Comparison of ENCODE assay signal across 8 mouse cellular contexts in the genomic region with DNA sequence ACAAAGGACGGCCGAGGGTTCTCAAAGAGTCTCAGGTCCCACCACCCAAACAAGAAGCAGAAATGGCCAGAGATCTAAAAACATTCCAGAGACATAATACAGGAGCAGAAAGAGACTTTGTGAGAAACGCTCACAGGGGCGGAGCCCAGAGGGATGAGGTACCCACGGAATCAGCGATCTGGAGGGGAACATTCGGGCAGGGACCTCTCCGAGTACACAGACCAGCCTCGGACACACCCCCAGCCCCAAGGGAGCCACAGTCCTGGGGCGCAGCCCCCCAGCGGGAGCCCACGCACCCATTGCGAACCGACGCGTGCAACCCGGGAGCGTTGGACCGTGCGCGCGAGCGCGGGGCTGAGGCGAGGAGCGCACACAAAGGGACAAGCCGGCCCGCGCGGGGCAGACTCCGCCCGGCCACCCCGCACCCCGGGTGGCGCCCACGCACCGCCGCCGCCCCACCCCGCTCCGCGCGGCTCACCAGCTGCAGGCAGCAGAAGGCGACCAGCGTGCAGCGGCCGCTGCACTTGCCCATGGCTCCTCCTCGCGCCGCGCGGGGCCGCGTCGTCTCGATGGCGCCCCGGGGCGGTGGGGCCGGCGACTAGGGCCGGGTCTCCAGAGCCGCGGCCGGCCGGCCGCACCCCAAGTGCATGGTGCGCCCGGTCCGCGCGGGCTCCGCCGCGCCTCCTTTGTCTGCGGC. TPM values are rescaled to one million over a fixed set of nuclear protein-coding genes. Genes with fewer than 3 reads are reported as not detected.
DNase-seq lines count a peak whose midpoint lies in the region; ATAC-seq and TF ChIP-seq lines count a peak whose summit lies in the region.

No protein-coding gene starts in this region.

- intact Hi-C loops in gastrocnemius, postnatal 14 days (cut with DNase I; ENCODE audit: low total_unique reads), result no loop called here

- H3K4me3 ChIP-seq in heart, embryonic 14.5 days (ENCODE audit: control insufficient read depth in 1 of 2, insufficient read depth in 1 of 2, low read depth in 1 of 2, low read length in 2 of 2), result peak overlapping the region; percentile 68 to 70
- H3K4me3 ChIP-seq in liver, embryonic 13.5 days (replicated peaks), result peak overlapping the region; percentile 59
- H3K4me3 ChIP-seq in stomach, embryonic 14.5 days (ENCODE audit: low read depth, low read length), result peak overlapping the region; percentile 52

- no peaks in the 10 kb centered on the region; the same call in 1 of the 2 replicates for H3K9me3 ChIP-seq in heart, embryonic 14.5 days (ENCODE audit: control insufficient read depth, low read length)
- no peaks in the 10 kb centered on the region for H3K9me3 ChIP-seq in liver, embryonic 13.5 days (replicated peaks)
- H3K9me3 ChIP-seq in stomach, embryonic 14.5 days (ENCODE audit: control insufficient read depth, low read depth, low read length), result no peaks in the 10 kb centered on the region

- no peak for TF ChIP-seq CTCF in brain, embryonic 14.5 days (IDR thresholded peaks at IDR 0.05; ENCODE audit: borderline replicate concordance, extremely low read depth, insufficient read depth, insufficient read length)

- TF ChIP-seq POLR2A in brain, embryonic 14.5 days (IDR thresholded peaks at IDR 0.05; ENCODE audit: borderline replicate concordance, extremely low read depth, insufficient read depth, insufficient read length, poor library complexity, severe bottlenecking), result 0 out of 2 replicates have a peak, but pooled peaks have one; percentile 21

- H3K36me3 ChIP-seq in heart, embryonic 14.5 days (ENCODE audit: control insufficient read depth, insufficient read depth, low read length), result no peaks in the 10 kb centered on the region
- no peaks in the 10 kb centered on the region for H3K36me3 ChIP-seq in liver, embryonic 13.5 days
- no peaks in the 10 kb centered on the region for H3K36me3 ChIP-seq in stomach, embryonic 14.5 days (ENCODE audit: control insufficient read depth, insufficient read depth, low read length)

- ATAC-seq in heart, embryonic 14.5 days (ENCODE audit: insufficient number of reproducible peaks, insufficient read depth, low FRiP score, low read depth), result no peak; the same call in none of the 2 replicates
- ATAC-seq in liver, embryonic 13.5 days (ENCODE audit: low read depth), result no peak
- ATAC-seq in stomach, embryonic 14.5 days (ENCODE audit: insufficient number of reproducible peaks, insufficient read depth, low FRiP score, low read depth), result peak; percentile 48

- peak overlapping the region; percentile 100 for H3K4me2 ChIP-seq in heart, embryonic 14.5 days (ENCODE audit: low read length)
- H3K4me2 ChIP-seq in liver, embryonic 13.5 days, result peak overlapping the region; percentile 79
- H3K4me2 ChIP-seq in stomach, embryonic 14.5 days (replicated peaks; ENCODE audit: low read depth, low read length), result peak overlapping the region; percentile 92

- peaks cover 8 to 11% of the 10 kb centered on the region in 2 experiments for H3K4me1 ChIP-seq in heart, embryonic 14.5 days (ENCODE audit: control insufficient read depth in 2 of 2, insufficient read depth in 2 of 2, low read length in 2 of 2)
- peaks cover 8% of the 10 kb centered on the region; the same call in 1 of the 2 replicates for H3K4me1 ChIP-seq in liver, embryonic 13.5 days (replicated peaks)
- H3K4me1 ChIP-seq in stomach, embryonic 14.5 days (ENCODE audit: control insufficient read depth, insufficient read depth, low read length), result peaks cover 6% of the 10 kb centered on the region; the same call in 1 of the 2 replicates

- H3K27ac ChIP-seq in heart, embryonic 14.5 days (replicated peaks in 1 of 2; ENCODE audit: control insufficient read depth in 1 of 2, insufficient read depth in 1 of 2, low read depth in 2 of 2, low read length in 2 of 2), result no peak overlapping the region
- H3K27ac ChIP-seq in liver, embryonic 13.5 days, result no peak overlapping the region
- H3K27ac ChIP-seq in stomach, embryonic 14.5 days (ENCODE audit: low read length), result no peak overlapping the region

- H3K27me3 ChIP-seq in heart, embryonic 14.5 days (ENCODE audit: control insufficient read depth, insufficient read depth, low read length), result 0 out of 2 replicates have a peak, but pooled peaks cover 7% of the 10 kb centered on the region
- H3K27me3 ChIP-seq in liver, embryonic 13.5 days, result peaks cover 69% of the 10 kb centered on the region
- H3K27me3 ChIP-seq in stomach, embryonic 14.5 days (ENCODE audit: control insufficient read depth, insufficient read depth, low read length), result no peaks in the 10 kb centered on the region

- peak; percentile 31 for DNase-seq in gastrocnemius, postnatal 14 days
- no peak for DNase-seq in gastrocnemius, adult 18-20 months (ENCODE audit: low spot score)
- peak; percentile 34 for DNase-seq in 3134 (ENCODE audit: extremely low read depth, insufficient read length, low spot score)
- DNase-seq in brain, embryonic 14.5 days (ENCODE audit: low read depth), result peak; percentile 44
- DNase-seq in liver, embryonic 13.5 days, result no peak
- DNase-seq in layer of hippocampus, postnatal 36 days, result no peak

- peak overlapping the region; percentile 78 for H3K9ac ChIP-seq in heart, embryonic 14.5 days (ENCODE audit: low read length)
- H3K9ac ChIP-seq in liver, embryonic 13.5 days, result peak overlapping the region; percentile 53
- H3K9ac ChIP-seq in stomach, embryonic 14.5 days (replicated peaks; ENCODE audit: low read depth, low read length), result peak overlapping the region; percentile 61

- WGBS in heart, embryonic 14.5 days, result under 1% methylated on average over 40 of the region's 76 CpGs
- WGBS in liver, embryonic 13.5 days (ENCODE audit: insufficient replicate concordance), result under 1% methylated on average over 64 of the region's 76 CpGs
- 0% methylated on average over 57 of the region's 76 CpGs for WGBS in stomach, embryonic 14.5 days

RNA-seq across cellular contexts. Expression of gene Nkain1, which starts 0.5 kb away (rescaled TPM):
- 10 to 100 TPM; 11.7 to 12.2 TPM for total RNA-seq in gastrocnemius, postnatal 14 days (2021)
- 10 to 100 TPM; 21.0 to 29.5 TPM for total RNA-seq in gastrocnemius, adult 18-20 months (2021)
- polyA plus RNA-seq in brain, embryonic 14.5 days (2012; rRNA removed), result 203 and 210 TPM in 2 replicates
- polyA plus RNA-seq in heart, embryonic 14.5 days (2014; fragmentation: Nextera tagmentation; extraction: Ambion mirVana), result 1.6 and 2.0 TPM in 2 replicates
- polyA plus RNA-seq in liver, embryonic 13.5 days (2015; fragmentation: Nextera tagmentation; extraction: Ambion mirVana), result not detected in 2 replicates
- 1.8 and 2.6 TPM in 2 replicates for polyA plus RNA-seq in stomach, embryonic 14.5 days (2014; fragmentation: Nextera tagmentation; extraction: Ambion mirVana)
- 10 to 100 TPM; 37.4 to 39.2 TPM for total RNA-seq in layer of hippocampus, postnatal 36 days (2021)

Comparison
In these comparisons a context has a peak if more than half of its experiments do, and no peak if none do; other contexts are left out.
1. DNase-seq: peak in gastrocnemius, postnatal 14 days (single experiment), 3134 (single experiment) and brain, embryonic 14.5 days (single experiment); none in gastrocnemius, adult 18-20 months (single experiment), liver, embryonic 13.5 days (single experiment) and layer of hippocampus, postnatal 36 days (0 of 2).
2. RNA of gene Nkain1, which starts 0.5 kb away (polyA plus RNA-seq): 203 to 210 TPM in brain, embryonic 14.5 days; 1.8 to 2.6 TPM in stomach, embryonic 14.5 days, 1.6 to 2.0 TPM in heart, embryonic 14.5 days and not detected in liver, embryonic 13.5 days; every median in the first group is over 10 times any median in the second.
3. Peak in every context shown above with its lines, with median percentiles within 50 percentile points of each other: H3K4me2 ChIP-seq, H3K4me3 ChIP-seq and H3K9ac ChIP-seq.